Mouse (Mus musculus): ENCODE measurements around the gene Abcg1. TPM values are rescaled to one million over a fixed set of nuclear protein-coding genes. Genes with fewer than 3 reads are reported as not detected.
A peak's percentile ranks its signal among the peaks of the same experiment; 100 is the strongest.

Abcg1 gene
- polyA plus RNA-seq (2015; fragmentation: Nextera tagmentation; extraction: Ambion mirVana) = 36.7 and 49.0 TPM in 2 replicates

DNA sequence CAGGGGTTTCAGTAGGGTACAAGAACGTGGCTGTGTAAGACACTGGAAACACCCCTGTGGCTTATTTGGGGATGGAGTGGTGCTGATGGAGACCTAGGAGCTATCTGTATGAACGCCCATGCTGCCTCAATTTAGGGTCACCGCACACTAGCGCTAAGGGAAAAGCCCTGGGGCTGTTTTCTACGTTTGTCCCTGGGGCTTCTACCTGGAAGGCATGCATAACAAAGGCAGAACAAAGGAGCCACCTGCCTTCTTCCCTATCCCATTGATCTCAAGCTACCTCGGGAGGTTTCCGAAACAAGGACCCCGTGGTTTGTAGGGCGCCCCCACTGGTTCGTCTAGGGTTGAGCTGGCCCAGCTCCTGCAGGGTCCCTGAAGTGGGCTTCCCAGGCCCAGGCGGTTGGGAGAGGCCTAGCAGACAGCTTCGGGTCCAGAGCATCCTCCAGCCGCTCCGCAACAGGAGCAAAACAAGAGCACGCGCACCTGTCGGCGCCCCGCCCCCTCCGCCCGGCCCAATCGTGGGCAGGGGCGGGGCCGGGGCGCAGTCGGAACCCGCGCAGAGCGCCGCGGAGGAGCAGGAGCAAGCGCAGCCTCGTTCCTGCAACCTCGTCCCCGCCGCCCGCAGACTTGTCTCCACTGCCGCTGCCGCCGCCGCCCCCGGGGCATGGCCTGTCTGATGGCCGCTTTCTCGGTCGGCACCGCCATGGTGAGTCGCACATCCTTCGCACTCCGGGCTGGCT, at the start of gene Abcg1:
Gene Abcg1, plus strand, starts transcription at position 525 of the 740 bp plus-strand sequence.
- DNase-seq (ENCODE audit: low spot score) = peak; percentile 90

DNA sequence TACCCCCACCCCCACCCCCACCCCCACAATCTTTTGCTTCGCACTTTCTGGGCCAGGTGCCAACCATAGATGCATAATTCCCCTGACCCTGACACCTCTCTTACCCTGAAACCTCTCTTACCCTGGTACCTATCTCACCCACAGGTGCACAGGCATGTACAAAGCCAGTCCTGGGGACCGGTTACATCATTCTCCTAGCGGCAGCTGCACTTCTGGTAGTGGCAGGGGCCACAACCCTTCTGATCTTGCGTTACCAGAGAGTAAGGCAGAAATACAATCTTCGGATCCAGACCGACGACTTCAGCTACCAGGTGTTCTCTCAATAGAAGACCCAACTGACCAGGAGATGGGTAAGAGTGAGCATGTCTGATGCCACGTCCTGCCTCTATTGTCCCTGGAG, 49.1 kb upstream of the Abcg1 start:
- peak; percentile 75 for DNase-seq (ENCODE audit: low spot score)

DNA sequence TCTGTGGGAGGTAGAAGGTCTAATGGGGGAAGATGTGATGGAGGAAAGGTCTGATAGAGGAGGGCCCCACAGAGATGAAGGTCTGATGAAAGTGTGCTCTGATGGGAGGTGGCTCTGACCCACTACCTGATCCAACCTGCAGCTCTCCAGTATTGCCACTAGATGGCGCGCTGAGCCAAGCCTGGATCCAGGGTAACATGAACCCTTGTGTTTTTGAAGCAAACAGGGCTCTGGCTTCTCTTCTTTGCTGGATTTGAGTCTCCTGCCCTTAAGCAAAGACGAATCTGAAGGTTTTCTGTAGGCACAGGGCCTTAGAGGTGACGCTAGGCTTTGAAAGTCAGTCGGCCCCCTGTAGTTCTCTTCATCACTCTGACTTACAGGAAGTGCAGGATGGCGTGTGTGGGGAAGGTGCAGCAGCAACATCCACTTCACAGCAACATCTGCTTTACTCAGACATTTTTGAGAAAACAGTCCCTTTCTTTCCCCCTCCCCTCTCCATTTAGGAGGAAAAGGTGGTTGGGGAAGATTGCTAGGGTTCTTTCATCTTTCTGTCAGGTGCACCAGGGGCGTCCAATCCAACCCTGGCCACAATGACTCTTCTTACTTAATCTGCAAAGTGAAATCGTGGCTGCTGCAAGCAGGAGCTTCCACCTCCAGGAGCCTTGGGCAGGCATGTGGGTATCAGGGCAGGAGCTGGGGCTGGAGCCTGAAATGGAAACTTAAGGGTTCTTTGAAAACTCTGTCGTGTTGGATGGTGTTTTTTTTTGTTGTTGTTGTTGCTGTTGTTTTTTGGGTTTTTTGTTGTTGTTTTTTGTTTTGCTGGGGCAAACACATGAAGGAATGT, 45.7 kb upstream of the Abcg1 start:
- peak; percentile 85 for DNase-seq (ENCODE audit: low spot score)

DNA sequence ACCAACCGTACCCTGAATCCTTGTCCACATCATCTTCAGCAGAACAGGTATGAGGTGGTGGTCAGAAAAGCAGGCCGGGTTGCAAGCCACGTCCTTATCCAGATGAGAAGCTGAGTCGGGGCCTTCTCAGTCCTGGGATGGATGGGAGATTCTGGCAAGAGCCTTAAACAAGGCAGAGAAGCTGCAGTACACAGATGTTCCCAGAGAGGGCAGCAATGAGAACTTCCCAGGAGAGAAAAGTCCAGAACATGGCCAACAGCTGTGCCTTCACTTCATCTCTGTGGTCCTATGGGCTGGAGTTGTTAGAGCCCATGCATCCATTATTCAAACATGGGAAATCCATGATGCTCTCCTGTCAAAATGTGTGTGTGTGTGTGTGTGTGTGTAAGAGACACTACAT, 39.2 kb upstream of the Abcg1 start:
- peak; percentile 74 for DNase-seq (ENCODE audit: low spot score)

DNA sequence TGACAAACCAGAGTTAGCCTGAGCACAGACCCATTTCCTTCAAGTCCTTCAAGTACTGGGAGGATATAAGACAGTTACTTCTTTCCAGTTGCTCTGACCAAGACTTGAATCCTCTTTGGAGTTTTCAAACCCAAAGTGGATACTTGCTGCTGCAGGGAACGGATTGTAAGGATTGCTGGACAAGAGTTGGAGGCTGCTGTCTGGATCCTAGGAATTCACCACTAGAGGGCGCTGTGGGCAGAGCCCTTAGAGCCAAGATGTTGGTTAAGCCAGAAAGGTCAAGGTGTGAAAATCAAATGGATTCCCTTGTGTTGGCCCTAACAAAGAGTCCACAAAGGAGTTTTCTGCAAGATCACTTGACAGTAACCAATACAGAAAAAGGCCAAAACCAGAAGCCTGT, 38.0 kb upstream of the Abcg1 start:
- DNase-seq (ENCODE audit: low spot score) = peak; percentile 72

DNA sequence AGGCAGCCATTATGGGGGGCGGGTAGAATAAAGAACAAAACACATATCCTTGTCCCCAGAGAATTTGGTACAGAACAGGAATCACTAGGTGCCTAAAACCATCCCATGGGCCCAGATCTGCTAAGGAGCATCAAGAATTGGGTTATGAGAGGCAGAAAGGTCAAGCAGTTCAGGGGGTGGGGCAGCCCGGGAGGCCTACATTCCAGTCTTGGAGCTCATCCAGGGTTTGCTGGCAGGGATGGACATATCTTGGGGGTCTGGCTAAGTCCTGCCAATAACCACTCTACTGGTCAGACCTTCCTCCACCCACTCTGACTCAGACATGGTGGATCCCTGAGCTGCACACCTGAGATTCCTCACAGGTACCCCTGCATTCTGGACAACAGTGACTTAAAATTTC, 37.4 kb upstream of the Abcg1 start:
- no peak for DNase-seq (ENCODE audit: low spot score)

DNA sequence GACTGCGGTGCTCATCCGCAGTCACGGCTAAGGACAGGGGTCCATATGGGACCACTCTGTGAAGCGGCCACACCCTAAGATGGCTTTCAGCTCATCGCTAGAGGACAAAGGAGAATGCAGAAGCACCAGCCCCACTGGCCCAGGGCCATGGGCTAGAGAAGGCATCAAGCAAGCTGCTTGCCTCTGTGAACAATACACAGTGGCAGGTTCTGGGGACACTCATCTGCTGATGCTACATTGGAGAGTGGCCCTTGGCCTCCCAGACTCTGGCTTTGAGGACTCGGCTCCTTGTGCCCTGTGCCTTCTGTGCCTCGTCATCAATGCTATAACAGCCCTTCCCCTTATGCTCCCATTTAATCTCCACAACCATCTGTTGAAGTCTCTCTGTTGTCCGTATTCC, 36.2 kb upstream of the Abcg1 start:
- DNase-seq (ENCODE audit: low spot score) = no peak

DNA sequence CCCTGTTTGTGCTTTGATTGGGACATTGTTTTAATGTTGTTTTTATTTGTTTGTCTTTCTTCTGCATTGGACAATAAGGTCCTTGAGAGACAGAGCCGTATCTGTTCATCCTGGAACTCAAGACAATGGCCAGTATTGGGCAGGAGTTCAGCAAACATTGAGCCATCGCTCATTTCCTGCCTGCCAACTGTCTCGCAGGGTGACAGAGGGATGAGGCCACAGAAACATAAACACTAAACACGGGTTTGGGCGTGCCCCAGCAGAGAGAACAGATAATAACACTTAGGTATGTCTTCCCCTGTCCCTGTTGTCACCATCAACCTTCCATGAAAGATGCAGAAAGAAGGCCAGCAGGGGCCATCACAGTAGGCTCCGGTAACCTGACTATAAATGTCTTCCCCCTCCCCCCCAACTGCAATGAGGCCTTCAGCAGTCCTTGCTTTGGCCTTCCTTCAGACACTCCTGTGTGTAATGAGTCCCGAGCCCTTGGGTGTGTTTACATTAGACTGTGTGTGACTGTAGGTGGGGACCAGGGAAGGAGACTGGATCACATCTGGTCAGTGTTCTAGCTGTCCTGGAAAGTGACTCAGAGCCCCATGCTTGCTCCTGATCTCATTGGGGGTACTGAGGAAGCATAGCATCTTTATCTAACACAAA, 33.2 kb upstream of the Abcg1 start:
- no peak for DNase-seq (ENCODE audit: low spot score)

DNA sequence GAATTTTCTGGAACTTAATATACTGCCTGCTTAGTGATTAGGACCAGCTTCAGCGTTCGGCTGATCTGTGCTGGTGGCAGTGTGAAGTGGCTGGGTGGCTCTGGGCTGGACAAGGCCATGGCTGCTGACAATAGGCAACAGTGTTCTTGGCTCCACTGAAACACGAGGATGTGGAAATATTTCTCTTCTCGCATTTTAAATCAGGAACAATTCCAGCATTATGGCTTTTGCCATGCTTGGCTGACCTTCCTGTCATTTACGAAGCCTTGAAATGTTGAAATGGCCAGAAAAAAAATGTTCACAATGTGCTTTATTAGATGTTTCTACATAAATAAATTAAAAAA, 32.7 kb upstream of the Abcg1 start:
- no peak for DNase-seq (ENCODE audit: low spot score)

DNA sequence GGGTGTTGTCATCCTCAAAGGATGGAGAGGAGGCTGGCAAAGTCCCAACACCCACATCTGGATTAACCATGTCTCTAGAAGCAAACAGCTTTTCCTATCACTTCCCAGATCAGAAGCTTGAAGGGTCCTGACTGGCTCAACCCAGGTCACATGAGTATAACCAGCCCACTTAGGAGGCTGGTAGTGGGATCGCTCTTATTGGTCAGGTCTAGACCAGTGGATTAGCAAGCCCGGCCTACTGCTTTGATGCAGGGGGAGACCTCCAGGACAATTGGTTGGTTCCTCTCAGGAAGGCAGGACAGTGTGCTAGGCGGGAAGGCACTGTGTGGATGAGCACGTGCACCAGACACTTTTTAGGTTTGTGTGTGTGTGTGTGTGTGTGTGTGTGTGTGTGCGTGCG, 30.5 kb upstream of the Abcg1 start:
- DNase-seq (ENCODE audit: low spot score) = no peak

DNA sequence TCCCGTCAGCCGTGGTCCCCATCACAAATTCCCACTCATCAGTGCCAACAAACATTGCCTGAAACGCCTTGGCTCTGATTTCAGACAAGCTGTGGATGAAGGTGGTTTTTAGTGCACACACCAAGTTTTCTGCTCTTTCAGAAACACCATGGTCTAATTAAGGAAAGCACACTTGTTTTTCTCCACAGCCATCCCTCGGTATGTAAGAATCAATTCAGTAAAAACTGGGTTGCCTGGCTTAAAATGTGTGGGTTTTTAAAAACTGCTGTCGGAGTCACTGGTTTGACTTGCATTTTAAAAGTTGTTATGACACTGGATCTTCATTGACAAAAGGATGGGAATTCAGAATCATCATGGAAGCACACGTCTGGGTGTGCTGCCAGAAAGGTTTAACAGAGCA, 29.8 kb upstream of the Abcg1 start:
- no peak for DNase-seq (ENCODE audit: low spot score)

DNA sequence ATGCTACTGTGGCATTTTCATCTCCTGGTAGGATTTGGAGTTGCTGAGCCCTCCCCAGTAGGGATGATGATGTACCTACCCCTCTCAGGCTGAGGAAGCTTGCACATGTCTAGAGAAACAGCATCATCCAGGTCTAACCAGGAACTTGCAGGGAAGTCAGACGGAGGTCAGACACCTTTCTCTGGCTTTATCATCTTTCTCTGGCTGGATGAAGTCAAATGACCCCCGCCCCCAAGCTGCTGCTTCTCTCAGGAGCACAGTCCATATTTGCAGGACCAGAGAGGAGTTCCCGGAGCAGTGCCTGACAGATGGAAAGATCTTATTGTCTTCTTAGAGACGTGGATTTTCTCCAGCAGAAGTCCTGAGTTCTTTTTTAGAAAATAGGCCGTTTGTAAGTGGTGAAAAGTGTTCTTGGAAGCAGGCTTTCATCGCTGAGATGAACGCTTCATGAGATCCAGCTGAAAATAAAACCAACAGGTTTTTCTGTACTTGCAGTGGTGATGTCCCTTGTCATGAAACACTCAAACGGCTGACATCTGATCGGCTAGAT, 28.6 kb upstream of the Abcg1 start:
- no peak for DNase-seq (ENCODE audit: low spot score)

DNA sequence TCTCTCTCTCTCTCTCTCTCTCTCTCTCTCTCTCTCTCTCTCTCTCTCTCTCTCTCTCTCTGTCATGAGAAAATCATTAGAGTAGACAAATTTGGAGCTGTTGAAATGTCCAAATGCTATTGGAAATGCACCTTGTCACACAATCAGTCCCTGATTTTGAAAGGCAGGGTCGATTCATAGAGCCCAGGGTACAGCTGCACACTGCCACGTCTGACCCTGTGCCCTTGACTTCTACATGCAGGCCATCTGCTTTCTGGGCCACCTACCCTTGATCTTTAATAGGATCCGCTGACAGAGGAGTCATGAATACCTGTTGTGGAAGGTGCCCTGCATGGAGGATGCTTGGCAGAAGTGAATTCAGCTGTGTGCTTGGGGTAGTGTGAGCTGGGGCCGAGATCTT, 28.1 kb upstream of the Abcg1 start:
- no peak for DNase-seq (ENCODE audit: low spot score)

DNA sequence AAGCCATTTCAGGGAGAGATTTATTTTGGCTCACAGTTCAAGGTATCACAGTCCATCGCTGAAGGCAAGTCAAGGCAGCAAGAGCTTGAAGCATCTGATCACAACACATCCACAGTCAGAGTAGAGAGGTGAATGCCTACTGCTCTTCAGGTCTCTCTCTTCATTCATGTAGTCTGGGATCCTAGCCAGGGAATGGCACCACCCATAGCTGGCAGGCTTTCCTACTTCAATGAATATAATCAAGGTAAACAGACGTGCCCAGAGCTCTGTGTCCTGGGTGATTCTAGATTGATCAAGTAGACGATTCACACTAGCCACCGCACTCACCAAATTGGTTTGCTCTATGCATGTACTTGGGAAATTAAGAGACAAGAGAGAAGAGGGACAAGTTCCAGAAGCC, 25.1 kb upstream of the Abcg1 start:
- DNase-seq (ENCODE audit: low spot score) = no peak

DNA sequence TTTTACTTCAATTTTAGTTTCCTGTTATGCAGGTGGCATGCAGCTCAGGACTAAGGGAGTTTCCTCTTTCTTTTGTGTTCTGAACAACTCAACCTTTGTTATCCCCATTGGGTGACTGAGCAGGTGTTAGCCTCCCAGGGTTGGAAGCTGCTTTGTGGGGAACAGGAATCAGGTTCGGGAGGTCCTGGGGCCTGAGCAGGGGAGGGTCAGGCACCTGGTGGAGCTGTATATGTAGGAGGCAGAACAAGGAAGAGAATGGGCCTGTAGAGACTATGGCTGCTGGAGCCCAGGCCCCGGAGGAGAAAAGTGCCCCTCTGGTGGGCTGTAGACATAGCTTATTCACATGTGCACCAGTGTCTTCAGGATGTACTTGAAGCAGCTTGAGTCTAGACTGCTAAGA, 24.2 kb upstream of the Abcg1 start:
- DNase-seq (ENCODE audit: low spot score) = peak; percentile 26

DNA sequence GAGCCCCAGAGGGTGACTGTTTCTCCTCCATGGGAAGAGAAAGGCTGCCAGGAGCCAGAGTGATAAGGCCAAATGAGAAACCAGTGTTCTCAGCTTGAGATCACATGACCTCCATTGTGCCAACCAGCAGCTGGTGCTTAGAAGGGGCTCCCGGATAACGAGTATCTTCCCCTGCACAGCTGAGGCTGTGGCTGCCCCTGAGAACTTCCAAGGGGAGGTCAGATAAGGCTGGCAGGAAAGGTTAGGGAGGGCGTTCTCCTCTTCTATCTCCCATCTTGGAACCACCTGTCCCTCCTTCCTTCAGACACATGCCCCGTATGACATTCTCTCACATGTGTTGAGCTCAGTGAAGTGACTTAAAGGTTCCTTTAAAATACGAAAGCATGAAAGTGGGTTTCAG, 23.3 kb upstream of the Abcg1 start:
- peak; percentile 70 for DNase-seq (ENCODE audit: low spot score)

DNA sequence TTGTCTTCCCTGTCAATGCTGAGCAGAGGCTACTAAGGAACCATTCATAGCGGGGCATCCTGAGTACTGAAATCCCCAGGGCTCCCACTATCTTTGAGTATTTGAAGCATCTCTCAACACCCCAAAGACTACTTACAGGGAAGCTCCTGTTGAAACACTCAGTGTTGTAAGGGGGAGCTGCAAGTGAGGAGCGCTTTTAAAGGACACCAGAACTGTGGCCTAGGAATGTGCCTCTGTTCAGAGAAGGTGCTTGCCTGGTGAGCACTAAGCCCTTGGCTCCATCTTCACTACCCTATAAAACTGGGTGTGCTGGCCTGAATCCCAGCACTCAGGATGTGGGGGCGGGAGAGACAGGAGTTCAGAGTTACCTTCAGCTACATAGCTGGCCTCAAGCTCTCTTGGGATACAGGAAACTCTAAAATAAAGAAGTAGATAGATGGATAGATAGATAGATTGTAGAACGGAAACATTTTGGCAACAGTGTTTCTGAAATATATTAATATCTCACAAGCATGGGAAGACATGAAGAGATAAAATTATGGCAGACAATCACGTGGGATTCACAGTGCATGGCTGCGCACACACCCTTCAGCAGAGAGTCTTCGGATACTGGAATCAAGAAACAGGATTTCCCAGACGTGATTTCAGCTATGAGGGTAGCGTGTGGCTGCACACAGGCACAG, 22.7 kb upstream of the Abcg1 start:
- no peak for DNase-seq (ENCODE audit: low spot score)

DNA sequence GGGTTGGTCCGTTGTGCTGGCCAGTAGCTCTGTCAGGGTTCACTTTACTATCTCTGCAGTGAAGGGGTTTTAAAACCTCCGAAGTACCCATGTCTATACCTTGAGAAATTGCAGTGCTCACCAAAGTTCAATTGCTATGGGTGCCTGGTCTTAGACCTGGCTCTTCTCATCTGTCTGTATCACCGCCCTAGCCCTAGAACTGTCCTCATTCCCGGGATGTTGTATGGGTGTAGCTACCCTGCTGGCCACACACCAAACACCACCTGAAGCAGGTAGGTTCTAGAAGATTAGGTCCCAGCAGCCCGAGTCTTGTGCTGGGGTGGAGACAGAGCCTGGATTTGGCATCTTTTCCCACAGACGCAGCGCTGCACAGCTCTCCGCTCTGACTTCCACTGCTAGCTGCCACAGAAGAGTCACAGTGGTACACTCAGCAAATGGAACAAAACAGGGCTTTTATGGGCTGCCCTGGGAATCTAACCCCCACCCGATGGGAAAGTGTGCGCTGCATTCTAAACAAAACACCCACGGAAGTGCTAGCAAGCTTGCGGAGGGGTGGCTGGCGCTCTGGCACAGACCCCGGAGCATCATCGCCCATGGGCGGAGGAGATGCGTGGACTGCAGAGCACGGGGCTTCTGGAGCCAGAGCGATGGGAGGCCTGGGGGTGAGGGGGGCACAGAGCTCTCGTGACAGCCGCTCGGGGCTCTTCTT, 21.2 kb upstream of the Abcg1 start:
- no peak for DNase-seq (ENCODE audit: low spot score)

DNA sequence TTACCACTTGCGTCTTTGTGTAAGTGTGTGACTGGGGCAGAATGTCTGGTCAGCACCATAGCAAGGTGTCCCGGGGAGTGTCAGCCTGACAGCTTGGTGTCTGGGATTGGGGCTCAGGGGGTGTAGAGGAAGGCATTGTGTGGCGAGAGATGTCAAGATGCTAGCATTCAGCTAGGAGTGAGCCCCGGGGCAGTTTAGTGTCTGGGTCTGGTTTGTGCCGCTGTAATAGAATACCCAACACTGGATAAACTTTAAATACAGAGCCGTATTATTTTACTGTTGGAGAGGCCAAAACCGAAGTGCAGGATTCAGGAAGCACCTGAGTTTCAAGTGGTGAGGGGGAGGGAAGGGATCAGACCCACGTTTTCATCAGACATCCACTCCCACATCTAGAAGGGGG, 20.1 kb upstream of the Abcg1 start:
- no peak for DNase-seq (ENCODE audit: low spot score)

DNA sequence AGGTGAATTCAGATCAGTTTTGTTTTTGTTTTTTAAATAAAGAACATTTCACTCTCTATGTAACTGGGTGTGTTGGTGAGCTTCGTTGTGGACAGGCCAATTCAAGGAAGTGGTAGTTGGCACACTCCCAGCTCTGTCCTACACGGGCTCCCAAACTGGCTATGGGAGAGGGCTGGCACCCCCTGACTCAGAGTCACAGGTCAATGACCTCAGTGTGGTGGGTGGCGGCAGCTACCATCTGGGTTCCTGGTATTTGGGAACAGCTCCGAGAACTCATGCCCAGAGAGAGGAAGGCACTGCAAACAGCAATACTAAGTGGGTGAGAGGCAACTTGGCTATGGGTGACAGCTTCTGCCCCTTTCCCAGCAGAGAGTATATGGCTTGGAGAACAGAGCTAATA, 19.1 kb upstream of the Abcg1 start:
- DNase-seq (ENCODE audit: low spot score) = no peak

DNA sequence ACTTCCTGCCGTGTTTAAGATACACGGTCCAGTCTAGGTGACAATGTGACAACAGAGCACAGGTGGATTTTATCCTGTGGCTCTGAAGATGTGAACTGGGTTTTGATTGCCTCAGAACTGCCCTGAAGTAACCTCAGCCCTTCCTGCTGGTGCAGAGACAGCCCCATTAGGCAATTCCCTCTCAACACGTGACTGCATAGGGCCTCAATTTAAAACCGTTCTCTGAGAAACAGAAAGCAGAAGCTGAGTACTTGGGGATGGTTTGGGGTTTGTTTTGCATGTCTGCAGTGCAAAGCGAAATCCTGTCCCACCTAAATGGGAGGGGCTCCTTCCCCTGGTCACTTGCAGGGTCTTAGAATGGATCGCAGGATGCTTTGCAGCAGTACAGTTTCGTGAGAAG, 17.8 kb upstream of the Abcg1 start:
- peak; percentile 62 for DNase-seq (ENCODE audit: low spot score)

All from thymus, postnatal 0 days (tissue).